Mouse (Mus musculus) neural tube, embryonic 10.5 days (tissue): ENCODE measurements at regions not wholly inside any gene's neighbourhood (a gene's known extent, or its start where the extent isn't known, plus 50 kb on each side); places are given as distances from the start of the nearest gene placed in this dataset.
"Not testable (repeated sequence)": the region's sequence is repeated elsewhere in the genome, so short reads cannot be mapped to it uniquely, and the experiment has no call there.

Source experiments
- DNase-seq: peaks from one replicate; pipeline ENCODE4 v3.0.0-alpha.2; 2017; ENCODE audit warnings: low spot score; ENCODE audit errors: extremely low spot score

DNA sequence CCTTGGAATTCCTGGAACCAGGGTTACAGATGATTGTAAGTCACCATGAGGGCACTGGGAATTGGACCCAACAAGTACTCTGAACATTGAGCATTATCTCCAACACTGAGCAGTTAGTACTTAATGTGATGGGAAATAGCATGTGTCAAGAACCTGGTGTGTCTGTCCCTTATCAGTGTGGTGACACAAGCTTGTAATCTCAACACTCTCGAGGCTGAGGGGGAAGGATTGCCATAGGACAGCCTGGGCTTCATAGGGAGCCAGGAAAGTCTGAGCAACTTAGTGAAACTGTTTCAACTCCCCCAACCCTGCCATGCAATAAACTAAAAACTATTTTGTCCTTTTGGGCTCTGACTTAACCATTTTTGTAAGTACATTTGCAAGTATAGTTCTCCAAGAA is 100.0 kb downstream of the Wdr20rt start:
- no peak for DNase-seq

DNA sequence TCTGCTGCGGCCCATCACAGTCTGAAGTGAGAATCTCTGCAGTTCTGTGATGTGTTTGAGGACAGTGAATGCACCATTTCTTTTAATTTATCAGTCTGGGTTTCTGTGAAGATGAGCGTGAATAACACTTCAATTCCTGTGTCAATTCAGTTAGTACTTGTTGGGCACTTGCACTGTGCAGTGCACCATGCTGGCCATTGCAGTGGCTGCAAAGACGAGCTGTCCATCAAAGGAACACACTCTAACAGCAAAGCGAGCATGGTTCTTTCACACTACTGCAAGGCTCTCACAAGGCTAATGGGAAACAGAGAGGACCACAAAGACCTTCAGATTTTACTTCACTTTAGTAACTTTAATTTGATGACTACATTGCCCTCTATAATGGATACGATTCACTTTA is 103.2 kb downstream of the Wdr20rt start:
- DNase-seq: no peak

DNA sequence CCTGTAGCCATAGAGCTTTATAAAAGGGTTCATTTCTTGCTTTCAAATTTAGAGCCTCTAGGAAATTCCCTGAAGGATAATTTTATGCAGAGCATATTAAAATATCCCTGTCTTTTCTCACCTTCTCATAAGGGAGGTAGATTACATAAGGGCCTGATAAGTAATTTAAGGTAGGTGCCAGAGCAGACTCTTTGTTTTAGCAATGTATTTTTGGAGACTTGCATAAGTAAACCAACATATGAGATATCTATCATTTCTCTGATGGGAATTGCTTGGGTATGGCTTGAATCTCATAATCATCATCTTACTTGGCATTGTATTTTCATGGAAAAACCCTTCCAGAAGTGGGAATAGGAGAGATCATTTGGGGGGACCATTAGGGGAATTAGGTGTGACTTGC is 104.4 kb downstream of the Wdr20rt start:
- DNase-seq: no peak

DNA sequence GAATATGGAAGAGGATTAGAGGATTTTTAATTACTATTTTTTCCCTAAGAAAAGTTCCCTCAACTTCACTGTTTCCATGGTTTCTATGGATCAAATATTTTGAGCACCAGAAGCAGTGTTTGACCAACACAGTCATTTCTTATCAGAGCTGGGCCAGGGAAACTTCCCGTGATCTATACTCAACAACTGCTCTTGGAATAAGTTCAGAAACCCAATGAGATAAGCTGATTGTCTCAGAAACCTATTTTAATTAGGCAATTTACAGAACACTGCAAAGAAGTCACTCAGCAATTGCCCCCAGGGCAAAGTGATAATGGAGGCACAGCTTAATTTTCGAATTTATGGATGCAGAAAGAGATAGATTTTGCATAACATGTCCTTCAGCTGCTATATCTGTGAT is 114.7 kb downstream of the Wdr20rt start:
- DNase-seq: no peak

DNA sequence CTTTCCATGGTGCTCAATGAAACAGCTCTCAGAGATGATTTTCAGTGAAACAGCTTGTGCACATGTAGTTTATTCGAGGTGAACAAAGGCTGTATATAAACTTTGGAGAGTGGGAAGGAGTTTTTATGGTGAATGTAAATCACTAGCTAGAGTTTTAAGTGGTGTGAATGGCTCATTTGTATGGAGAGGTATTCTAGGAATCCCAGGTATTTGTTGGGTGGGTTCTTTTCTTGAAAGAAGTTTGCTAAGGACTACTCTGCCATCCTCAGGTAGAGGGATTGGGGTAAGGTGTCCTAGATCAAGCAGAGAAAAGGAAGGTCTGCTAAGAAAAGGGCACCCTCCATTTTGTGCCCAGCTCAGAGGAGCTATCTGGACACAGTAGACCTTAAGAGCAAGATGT is 121.9 kb downstream of the Wdr20rt start:
- no peak for DNase-seq

DNA sequence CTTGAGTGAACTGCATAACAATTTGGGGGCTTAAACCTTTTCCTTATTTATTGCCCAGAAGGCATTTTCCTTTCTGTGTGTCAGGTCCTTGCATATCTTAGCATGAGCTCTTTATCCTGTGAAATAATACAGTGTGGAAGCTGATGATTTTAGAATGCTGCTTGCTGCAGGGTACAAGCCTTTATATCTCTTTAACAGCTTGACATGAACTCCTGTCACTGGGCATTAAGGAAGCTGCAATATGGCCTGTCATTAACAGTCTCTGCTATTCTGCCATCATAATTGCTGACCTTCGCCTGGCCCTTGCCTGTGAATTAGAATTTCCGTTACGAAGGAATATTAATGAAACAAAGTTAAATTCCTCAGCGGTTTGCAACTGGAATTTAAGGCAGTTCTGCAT is 124.2 kb downstream of the Wdr20rt start:
- no peak for DNase-seq

DNA sequence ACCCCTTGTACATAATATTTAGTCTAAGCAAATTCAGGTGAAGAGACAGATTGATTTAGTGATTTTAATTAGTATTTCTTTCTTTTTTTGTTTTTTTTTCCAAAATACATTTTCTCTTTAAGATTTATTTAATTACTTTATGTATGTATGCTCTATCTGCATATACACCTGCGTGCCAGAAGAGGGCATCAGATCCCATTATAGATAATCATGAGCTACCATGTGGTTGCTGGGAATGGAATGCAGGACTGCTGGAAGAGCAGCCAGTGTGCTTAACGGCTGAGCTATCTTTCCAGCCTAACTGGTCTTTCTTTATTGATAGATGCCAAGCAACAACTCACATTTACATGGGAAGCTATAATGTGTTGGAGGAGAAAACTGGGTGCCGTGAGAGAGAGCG is 138.9 kb downstream of the Wdr20rt start:
- DNase-seq: no peak

DNA sequence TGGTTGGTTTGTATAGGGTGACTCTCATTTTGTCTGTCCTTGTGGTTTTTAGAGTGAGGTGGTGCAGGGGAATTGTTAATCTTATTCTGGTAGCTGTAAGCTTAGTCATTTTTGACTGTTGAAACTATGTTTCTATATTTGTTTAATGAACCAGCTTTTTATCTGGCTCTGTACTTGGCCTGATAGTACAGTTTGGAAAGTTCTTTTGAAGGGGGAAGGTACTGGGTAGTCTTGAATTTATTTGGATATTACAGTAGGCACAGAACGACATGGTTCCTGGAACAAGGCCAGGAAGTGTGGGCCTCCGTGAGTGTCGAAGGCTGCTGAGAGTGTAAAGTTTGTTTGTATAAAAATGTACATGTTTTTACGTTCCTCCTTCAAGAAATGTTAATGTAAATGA is 142.0 kb downstream of the Wdr20rt start:
- no peak for DNase-seq

DNA sequence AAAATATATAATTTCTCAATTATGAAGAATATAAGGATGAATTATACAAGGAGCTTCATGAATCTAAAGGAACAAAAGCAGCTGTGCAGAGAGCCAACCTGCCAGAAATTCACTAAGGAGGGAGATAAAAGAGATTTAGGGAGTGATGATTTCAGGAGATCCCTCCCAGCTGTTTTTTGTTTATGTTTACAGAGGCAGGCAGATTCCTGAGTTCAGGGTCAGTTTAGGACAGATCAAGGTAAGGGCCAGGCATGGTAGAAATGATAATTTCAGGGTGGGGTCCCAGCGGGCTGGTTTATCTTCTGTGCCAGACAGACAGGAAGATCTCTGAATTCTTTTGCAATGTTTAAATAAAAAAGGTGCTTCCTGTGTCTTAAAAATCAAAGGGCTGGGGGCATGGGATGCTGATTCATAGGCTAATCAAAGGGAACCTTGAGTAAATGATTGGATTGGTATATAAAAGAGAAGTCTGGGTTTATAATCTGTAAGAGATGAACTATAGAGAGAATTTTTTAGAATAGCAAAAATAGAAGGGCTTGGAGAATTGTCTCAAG is 142.6 kb downstream of the Wdr20rt start:
- no peak for DNase-seq

DNA sequence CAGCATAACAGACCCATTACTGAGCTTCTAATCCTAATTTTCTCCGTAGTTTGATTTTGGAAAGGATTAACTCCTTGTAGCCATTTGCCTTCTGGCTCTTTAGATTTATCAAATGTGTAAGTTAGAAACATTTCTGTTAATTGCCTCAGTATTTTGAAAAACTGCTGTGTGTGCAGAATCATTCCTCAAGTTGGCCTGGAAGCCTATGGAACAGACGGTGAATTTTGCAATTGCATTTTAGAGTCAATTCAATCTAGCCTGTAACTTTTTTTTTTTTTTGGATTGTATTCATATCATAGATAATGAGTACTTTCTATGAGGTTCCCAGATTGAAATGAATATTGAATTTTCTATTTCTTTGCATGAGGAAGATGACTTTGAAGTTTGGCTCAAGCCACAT is 146.3 kb downstream of the Wdr20rt start:
- DNase-seq: no peak

DNA sequence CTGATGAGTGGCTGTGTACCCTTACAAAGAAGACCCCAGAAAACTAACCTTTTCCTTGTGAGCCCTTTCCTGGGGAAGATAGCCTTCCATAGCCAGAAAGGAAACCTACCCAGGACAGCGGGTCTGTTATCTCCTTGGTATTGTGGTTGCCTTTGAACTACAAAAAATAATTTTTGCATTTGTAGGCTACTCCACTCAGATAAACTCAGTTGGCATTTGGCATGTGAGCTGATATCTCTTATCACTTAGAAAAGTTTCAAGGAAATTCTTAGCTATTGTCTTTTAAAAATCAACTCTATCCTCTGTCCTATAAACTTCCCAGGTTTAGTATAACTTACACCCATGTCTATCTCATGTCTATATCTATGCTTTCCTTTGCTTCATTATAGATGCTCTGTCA is 154.0 kb downstream of the Wdr20rt start:
- DNase-seq: no peak

DNA sequence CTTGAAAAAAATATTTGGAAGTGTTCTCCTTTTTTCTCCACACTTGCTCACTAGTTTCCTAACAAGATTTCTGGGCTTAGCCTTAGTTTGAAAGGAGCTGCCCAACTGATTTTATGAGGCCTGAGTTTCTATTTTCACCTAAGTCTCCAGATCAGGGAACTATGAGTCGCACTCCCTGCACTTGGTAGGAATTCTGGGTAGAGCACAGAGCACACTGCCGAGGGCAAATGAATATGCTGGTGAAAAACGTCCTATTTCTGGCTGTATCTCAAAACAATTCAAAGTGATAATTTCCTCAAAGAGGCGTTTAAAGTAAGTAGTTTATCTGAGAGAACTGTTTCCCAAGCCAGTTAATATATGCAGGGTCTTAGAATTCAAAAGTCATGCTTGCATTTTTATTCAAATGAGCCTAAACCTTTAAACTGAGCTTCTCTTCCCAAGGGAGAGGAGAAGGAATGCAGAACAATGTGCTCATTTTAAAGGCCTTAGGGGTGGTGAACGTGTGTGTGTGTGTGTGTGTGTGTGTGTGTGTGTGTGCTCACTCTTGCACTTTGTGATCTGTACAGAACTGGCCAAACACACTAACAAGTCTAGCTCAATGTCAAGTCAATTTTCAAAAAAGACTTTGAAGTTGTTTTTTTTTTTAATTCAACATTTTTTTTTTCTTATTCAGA is 156.9 kb downstream of the Wdr20rt start:
- DNase-seq: no peak

DNA sequence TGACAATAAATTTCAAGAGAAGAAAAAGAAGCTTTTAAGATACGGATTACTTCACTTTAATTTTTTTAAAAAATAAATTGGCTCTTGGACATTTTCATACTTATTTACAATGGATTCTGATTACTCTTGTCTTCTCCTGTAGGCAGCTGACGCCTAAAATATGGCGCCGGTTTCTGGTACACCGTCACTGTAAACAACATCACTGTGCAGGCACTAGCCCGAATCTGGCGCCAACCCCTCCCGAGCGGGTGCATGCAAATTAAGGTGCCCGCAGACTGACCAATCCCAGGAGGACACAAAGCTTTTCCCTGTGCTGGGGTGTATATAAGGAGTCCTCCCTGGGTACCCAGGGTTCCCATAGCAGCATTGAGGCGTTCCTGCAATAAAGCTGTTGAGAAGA is 157.5 kb downstream of the Wdr20rt start:
- not testable (repeated sequence) for DNase-seq

DNA sequence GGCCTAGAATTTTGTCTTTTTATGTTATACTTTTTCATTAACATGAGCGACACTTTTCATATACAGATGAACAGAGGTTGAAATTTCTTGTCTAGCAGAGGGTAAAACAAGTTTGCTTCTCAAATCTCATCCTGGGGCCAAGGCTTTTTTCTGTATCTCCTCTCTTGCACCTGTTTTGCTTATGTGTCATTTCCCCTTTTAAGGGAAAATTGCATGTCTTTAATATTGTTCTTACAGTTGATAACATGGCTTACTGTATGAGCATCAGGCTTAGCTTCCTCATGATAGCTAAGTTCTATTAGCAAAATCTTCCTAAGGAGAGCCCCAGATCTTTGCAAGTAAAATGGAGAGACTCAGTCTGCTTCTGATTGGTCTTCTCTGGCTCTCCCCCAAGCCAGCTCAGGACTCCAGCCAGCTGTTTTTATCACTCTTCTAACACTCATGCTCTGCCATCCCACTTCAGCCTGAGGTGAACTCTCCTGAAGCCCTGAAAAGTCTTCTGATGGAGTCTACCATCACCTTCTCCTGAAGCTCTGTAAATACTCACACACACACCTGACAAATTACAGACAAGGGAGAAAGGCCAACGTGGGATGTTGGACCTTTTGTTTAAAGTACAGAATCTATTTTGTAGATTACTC is 160.8 kb downstream of the Wdr20rt start:
- no peak for DNase-seq

DNA sequence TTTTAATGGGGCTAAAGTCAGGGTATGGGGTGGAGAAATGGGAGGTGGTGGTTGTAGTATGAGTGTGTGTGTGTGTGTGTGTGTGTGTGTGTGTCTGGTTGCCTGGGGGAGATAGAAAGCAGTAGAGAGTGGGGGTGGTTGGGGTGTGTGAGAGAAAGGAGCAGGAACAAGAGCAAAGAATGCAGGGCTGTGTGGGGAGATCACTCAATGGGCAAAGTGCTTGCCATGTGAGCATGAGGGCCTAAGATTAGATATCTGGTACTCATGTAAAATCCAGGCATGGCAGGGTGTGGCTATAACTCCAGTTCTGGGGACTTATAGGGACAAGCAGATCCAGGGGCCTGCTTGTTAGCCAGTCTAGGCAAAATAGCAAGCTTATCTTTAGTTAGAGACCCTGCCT is 161.7 kb downstream of the Wdr20rt start:
- DNase-seq: no peak

DNA sequence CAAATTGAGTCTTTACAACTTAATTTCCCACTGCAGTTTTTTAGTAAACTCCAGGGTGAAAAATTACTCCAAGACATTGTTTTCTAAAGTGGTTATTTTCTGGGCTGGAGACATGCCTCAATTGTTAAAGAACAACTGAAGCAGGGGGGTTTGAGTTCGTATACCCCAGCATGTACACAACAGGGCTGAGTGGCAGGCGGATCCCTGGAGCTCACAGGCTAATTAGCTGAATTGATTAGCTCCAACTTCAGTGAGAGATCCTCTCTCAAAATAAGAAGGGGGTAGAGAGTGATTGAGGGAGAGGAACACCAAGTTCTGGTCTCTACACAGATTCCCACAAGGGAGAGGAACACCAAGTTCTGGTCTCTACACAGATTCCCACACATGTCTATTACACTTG is 164.2 kb downstream of the Wdr20rt start:
- no peak for DNase-seq

DNA sequence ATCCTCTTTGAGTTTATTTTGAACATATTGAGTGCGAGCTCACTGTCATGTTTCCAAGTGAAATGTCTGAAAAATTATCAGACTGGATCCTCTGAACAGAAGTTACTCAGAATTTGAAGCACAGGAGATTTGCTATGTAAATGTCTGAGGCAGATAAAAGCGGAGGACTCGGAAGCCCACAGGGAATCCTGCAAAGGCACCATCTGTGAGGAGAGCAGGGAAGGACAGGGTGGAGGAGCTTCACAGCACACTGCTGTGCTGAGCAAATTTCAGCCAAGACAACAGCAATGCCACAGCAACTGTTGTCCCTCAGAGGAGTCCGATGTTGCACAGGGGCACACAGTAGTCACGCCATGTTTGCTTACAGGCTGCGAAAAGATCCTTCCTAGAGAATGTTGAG is 165.0 kb downstream of the Wdr20rt start:
- no peak for DNase-seq

DNA sequence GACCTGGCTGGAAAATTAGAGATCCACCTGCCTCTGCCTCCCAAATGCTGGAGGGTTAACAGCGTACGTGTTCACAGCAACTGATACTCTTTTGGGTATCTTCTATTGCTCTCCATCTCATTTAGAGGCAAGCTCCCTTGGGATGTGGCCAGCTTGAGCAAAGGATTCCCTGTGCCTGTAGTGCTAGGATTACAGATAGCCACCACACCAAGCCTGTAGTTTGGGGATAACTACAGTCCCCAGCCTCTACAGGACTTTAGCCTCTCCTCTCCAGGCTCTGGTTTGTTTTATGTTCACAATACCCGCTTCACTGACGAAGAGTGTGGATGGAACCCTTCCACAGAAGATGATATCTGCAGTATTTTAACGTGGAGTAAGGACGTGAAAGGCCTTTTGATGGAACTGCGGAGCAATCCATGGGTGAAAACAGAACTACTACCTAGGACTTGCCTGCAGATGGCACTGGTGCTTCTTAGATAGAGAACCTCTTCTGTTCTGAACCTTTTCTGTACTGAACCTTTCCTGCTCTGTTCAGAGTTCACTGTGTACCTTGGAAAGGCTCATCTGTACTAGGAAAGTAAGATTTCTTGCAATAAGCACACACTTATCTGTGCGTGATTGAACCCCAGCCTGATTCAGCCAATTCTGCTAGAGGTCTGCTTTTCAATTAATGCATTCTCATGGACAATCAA is 176.6 kb downstream of the Wdr20rt start:
- peak; percentile 25 for DNase-seq

DNA sequence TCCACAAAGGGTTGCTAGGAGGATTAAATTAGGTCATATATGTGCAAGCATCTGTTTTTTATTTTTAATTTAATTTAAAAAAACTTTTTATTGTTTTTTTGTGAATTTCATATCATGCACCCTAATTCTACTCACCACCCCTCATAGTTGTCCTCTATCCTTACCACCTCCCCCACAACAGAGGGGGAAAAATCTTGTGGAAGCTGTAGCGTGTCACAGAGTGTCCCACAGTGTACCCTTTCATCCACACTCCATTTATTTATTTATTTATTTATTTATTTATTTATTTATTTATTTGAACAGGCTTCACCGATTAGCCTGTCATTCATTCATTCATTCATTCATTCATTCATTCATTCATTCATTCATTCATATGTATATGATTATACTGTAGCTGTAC is 177.8 kb downstream of the Wdr20rt start:
- DNase-seq: no peak

DNA sequence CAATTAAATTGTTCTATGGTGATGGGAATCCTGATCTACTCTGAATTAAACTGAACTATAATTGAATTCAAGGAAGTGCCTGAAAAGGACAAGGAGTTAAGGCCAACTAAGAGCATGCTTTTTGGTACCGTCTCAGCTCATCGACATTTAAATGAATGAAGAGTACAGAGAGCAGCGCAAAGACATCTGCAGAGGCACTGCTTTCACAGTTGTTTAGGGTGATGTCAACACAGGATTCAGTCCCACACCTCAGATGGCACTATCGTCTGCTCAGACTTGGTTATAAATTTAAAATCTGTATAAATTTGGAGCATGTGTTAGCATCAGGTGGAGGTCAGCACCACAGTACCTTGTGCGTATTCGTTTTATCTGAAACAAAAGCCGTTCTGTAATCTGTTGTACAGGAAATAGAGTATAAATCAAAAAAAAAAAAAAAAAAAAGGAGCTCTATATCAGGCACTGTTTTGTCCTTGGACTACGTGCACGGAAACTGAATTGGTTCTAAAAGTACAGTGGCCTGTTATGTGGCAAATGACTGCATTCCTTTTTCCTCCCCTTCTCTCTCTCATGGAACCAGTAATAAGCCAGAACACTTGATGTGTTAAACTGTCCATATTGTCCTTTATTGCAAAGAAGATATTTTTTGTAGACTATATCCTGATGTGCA is 187.8 kb downstream of the Wdr20rt start:
- DNase-seq: no peak

DNA sequence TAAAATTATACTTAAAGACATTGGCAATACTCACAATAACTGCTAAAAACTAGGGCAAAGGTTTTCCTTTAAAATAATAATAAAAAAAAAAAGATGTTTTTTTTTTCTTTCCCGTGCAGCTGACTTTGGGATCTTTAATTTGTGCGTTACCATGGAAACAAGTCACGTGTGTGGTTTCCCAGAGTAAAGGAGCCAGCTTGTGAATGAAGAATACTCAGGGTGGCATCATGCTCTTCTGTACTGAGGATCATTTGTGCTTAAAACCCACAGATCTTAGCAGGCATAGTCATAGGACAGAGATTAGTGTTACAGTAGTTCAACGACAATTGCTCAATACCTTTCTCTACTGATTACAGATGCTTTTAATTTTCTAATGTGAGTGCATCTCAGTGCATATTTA is 189.1 kb downstream of the Wdr20rt start:
- DNase-seq: no peak

DNA sequence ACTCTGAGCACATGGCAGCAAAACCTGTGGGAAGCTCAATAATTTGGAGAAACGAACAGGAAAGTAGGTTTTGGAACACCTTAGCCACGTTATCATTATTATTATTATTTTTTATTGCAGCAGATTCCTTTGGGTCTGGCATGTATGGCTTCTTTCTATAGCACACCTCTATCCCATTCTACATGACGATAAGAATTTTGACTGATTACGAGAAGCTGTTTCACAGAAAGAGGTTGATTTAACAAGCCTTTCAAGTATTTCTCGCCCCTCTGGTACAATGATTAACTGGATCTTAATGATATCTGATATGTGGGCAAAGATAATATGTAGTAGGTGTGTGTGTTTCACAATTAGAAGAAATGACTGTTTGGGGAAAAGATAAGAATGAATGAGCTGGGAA is 191.6 kb downstream of the Wdr20rt start:
- no peak for DNase-seq
